Mouse (Mus musculus): ENCODE data around the gene Mrtfb. TPM values are rescaled to one million over a fixed set of nuclear protein-coding genes. Genes with fewer than 3 reads are reported as not detected.

The Mrtfb gene
- polyA plus RNA-seq, 1 experiment: 8.5 TPM

DNA sequence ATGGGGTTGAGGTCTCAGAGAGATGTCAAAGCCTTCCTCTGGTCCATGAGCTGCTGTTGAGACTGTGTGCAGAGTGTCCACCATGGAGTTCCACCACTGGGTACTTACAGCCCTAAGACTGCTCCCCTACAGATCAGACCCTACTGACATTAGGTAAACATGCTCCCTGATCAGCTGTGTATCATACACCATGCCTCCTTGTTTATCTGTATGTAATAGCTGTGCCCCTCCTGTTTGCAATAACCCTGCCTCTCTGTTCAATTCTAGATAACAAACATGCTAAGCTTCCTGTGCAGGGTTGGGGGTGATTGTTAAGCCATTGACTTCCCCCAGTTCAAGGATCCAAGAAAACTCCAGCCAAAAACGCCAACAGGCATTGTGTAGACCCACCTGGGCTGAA lies 174.7 kb downstream of the Mrtfb start:
- Histone ChIP-seq H3K4me1 (ENCODE audit: control insufficient read depth, insufficient read depth, insufficient read length, low read length) (no peaks in the 10 kb centered on the region), H3K4me3 (ENCODE audit: low read depth, low read length) (no peak overlapping the region), H3K27ac (ENCODE audit: insufficient read depth, low read depth, low read length) (no peak overlapping the region), H3K27me3 (ENCODE audit: control insufficient read depth, insufficient read depth, low read length) (no peaks in the 10 kb centered on the region), H3K36me3 (ENCODE audit: control insufficient read depth, insufficient read depth, low read length) (no peaks in the 10 kb centered on the region)
- 57% methylated on average over 1 of the region's 1 CpGs for WGBS
- TF ChIP-seq POLR2A (IDR thresholded peaks at IDR 0.05; ENCODE audit: low read depth, low read length) (no peak), CTCF (IDR thresholded peaks at IDR 0.05; ENCODE audit: extremely low read depth, insufficient read length, insufficient replicate concordance, low read depth, low read length) (no peak)

DNA sequence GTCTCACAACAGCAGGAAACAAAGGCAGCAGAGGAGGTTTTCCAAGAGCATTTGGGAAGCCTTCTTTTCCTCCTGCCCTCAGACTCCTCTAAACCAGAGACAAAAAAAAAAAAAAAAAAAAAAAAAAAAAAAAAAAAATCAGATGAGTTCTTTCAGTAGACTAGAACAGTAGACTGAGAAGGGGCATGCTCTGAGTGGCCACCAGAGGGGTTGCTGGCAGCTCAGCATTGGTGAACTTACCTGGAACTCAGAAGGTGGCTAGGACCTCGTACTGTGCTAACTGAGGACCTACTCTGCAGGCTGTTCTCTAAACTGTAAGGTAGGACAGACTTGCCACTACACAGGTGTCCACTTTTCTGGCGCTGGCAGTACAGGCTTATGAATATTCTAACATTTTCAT lies 179.3 kb downstream of the Mrtfb start:
- WGBS: 97% methylated on average over 2 of the region's 2 CpGs
- H3K4me1 ChIP-seq (ENCODE audit: control insufficient read depth, insufficient read depth, insufficient read length, low read length): no peaks in the 10 kb centered on the region
- no peak overlapping the region for H3K4me3 ChIP-seq (ENCODE audit: low read depth, low read length)
- no peaks in the 10 kb centered on the region for H3K27me3 ChIP-seq (ENCODE audit: control insufficient read depth, insufficient read depth, low read length)
- TF ChIP-seq POLR2A (IDR thresholded peaks at IDR 0.05; ENCODE audit: low read depth, low read length) (no peak), CTCF (IDR thresholded peaks at IDR 0.05; ENCODE audit: extremely low read depth, insufficient read length, insufficient replicate concordance, low read depth, low read length) (no peak)
- H3K36me3 ChIP-seq (ENCODE audit: control insufficient read depth, insufficient read depth, low read length): no peaks in the 10 kb centered on the region
- no peak overlapping the region for H3K27ac ChIP-seq (ENCODE audit: insufficient read depth, low read depth, low read length)

GRCm38 (mm10) chr16:13437037-13437769 lies 180.9 kb downstream of the Mrtfb start:
- H3K4me1 ChIP-seq (ENCODE audit: control insufficient read depth, insufficient read depth, insufficient read length, low read length): no peaks in the 10 kb centered on the region
- WGBS: under 1% methylated on average over 58 of the region's 58 CpGs
- H3K36me3 ChIP-seq (ENCODE audit: control insufficient read depth, insufficient read depth, low read length): no peaks in the 10 kb centered on the region
- peak overlapping the region; percentile 78 for H3K4me3 ChIP-seq (ENCODE audit: low read depth, low read length)
- no peak overlapping the region for H3K27ac ChIP-seq (ENCODE audit: insufficient read depth, low read depth, low read length)
- TF ChIP-seq CTCF (IDR thresholded peaks at IDR 0.05; ENCODE audit: extremely low read depth, insufficient read length, insufficient replicate concordance, low read depth, low read length) (0 out of 2 replicates have a peak, but pooled peaks have one; percentile 2), POLR2A (IDR thresholded peaks at IDR 0.05; ENCODE audit: low read depth, low read length) (peak; percentile 37; the same call in 1 of the 2 replicates)
- no peaks in the 10 kb centered on the region for H3K27me3 ChIP-seq (ENCODE audit: control insufficient read depth, insufficient read depth, low read length)

- WGBS: 1% methylated on average over 24 of the region's 24 CpGs
- no peaks in the 10 kb centered on the region for H3K4me1 ChIP-seq (ENCODE audit: control insufficient read depth, insufficient read depth, insufficient read length, low read length)
- H3K27me3 ChIP-seq (ENCODE audit: control insufficient read depth, insufficient read depth, low read length): no peaks in the 10 kb centered on the region
- peak overlapping the region; percentile 78 for H3K4me3 ChIP-seq (ENCODE audit: low read depth, low read length)
- H3K27ac ChIP-seq (ENCODE audit: insufficient read depth, low read depth, low read length): no peak overlapping the region
- H3K36me3 ChIP-seq (ENCODE audit: control insufficient read depth, insufficient read depth, low read length): no peaks in the 10 kb centered on the region
- TF ChIP-seq POLR2A (IDR thresholded peaks at IDR 0.05; ENCODE audit: low read depth, low read length): no peak
- 0 out of 2 replicates have a peak, but pooled peaks have one; percentile 4 for TF ChIP-seq CTCF (IDR thresholded peaks at IDR 0.05; ENCODE audit: extremely low read depth, insufficient read length, insufficient replicate concordance, low read depth, low read length)
Observed at GRCm38 (mm10) chr16:13437770-13438372, 181.6 kb downstream of the Mrtfb start.

DNA sequence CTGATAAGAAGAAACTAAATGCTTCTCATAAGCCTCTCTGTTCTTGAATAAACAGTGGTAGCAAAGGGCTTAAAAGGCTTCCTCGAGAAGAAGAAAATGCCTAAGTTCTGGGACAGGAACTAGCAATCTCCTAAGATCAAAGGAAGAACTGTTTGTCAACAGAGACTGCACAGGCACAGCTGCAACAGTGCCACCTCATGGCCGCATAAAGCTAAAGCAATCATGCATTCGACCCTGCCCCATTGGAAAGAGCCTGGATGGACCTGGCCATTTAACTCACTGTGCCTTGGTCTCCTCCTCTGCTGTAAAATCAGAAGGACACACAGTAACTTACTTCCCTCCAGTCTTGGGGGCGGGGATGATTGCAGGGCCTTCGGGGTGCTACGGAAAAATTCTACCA lies 184.2 kb downstream of the Mrtfb start:
- 36% methylated on average over 6 of the region's 6 CpGs for WGBS
- no peak overlapping the region for H3K27ac ChIP-seq (ENCODE audit: insufficient read depth, low read depth, low read length)
- TF ChIP-seq POLR2A (IDR thresholded peaks at IDR 0.05; ENCODE audit: low read depth, low read length) (no peak), CTCF (IDR thresholded peaks at IDR 0.05; ENCODE audit: extremely low read depth, insufficient read length, insufficient replicate concordance, low read depth, low read length) (peak; percentile 66; the same call in 1 of the 2 replicates)
- no peaks in the 10 kb centered on the region for H3K4me1 ChIP-seq (ENCODE audit: control insufficient read depth, insufficient read depth, insufficient read length, low read length)
- no peak overlapping the region for H3K4me3 ChIP-seq (ENCODE audit: low read depth, low read length)
- H3K36me3 ChIP-seq (ENCODE audit: control insufficient read depth, insufficient read depth, low read length): no peaks in the 10 kb centered on the region
- H3K27me3 ChIP-seq (ENCODE audit: control insufficient read depth, insufficient read depth, low read length): no peaks in the 10 kb centered on the region

DNA sequence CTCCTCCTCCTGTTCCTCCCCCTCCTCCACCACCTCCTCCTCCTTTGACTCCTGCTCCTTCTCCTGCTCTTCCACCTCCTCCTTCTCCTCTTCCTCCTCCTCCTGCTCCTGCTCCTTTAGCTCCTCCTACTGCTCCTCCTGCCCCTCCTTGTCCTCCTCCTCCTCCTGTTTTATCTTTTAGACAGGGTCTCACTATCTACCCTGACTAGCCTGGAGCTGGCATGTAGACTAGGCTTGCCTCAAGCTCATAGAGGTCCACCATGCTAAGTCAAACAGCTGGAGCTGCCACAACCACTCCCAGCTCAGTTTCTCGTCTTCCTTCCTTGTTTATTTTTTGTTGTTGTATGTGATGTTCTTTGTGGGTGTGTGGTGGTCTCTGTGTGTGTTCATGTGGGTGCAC lies 187.5 kb downstream of the Mrtfb start:
- Histone ChIP-seq H3K27me3 (ENCODE audit: control insufficient read depth, insufficient read depth, low read length) (peaks cover 14% of the 10 kb centered on the region), H3K27ac (ENCODE audit: insufficient read depth, low read depth, low read length) (no peak overlapping the region), H3K4me1 (ENCODE audit: control insufficient read depth, insufficient read depth, insufficient read length, low read length) (peaks cover 6% of the 10 kb centered on the region; the same call in 1 of the 2 replicates), H3K4me3 (ENCODE audit: low read depth, low read length) (no peak overlapping the region), H3K36me3 (ENCODE audit: control insufficient read depth, insufficient read depth, low read length) (no peaks in the 10 kb centered on the region)
- WGBS: 34% methylated on average over 1 of the region's 1 CpGs
- TF ChIP-seq CTCF (IDR thresholded peaks at IDR 0.05; ENCODE audit: extremely low read depth, insufficient read length, insufficient replicate concordance, low read depth, low read length) (no peak), POLR2A (IDR thresholded peaks at IDR 0.05; ENCODE audit: low read depth, low read length) (no peak)

- WGBS: 57% methylated on average over 5 of the region's 5 CpGs
- no peak overlapping the region for H3K4me3 ChIP-seq (ENCODE audit: low read depth, low read length)
- H3K27ac ChIP-seq (ENCODE audit: insufficient read depth, low read depth, low read length): no peak overlapping the region
- peaks cover 16% of the 10 kb centered on the region for H3K27me3 ChIP-seq (ENCODE audit: control insufficient read depth, insufficient read depth, low read length)
- H3K4me1 ChIP-seq (ENCODE audit: control insufficient read depth, insufficient read depth, insufficient read length, low read length): peaks cover 6% of the 10 kb centered on the region; the same call in 1 of the 2 replicates
- H3K36me3 ChIP-seq (ENCODE audit: control insufficient read depth, insufficient read depth, low read length): no peaks in the 10 kb centered on the region
- TF ChIP-seq POLR2A (IDR thresholded peaks at IDR 0.05; ENCODE audit: low read depth, low read length) (no peak), CTCF (IDR thresholded peaks at IDR 0.05; ENCODE audit: extremely low read depth, insufficient read length, insufficient replicate concordance, low read depth, low read length) (no peak)
Observed at GRCm38 (mm10) chr16:13445461-13445860, 189.2 kb downstream of the Mrtfb start.

All from small intestine, adult 2 months (tissue).